Mouse (Mus musculus): Measurements from ENCODE around the gene Syne2.
A peak's percentile ranks its signal among the peaks of the same experiment; 100 is the strongest.

Gene Syne2

GRCm38 (mm10) chr12:75829616-75830015 is 11.7 kb downstream of the Syne2 start:
- DNase-seq (ENCODE audit: low spot score): no peak

GRCm38 (mm10) chr12:75833149-75833959 is 15.4 kb downstream of the Syne2 start:
- DNase-seq (ENCODE audit: low spot score): no peak

- no peak for DNase-seq (ENCODE audit: low spot score)
Measured at GRCm38 (mm10) chr12:75833960-75834729, 16.2 kb downstream of the Syne2 start.

GRCm38 (mm10) chr12:75836524-75836962 is 18.6 kb downstream of the Syne2 start:
- no peak for DNase-seq (ENCODE audit: low spot score)

- DNase-seq (ENCODE audit: low spot score): no peak
Measured at GRCm38 (mm10) chr12:75837462-75837861, 19.5 kb downstream of the Syne2 start.

- no peak for DNase-seq (ENCODE audit: low spot score)
Measured at GRCm38 (mm10) chr12:75839083-75839736, 21.3 kb downstream of the Syne2 start.

- DNase-seq (ENCODE audit: low spot score): no peak
Measured at GRCm38 (mm10) chr12:75841183-75841582, 23.2 kb downstream of the Syne2 start.

GRCm38 (mm10) chr12:75844311-75844710 is 26.4 kb downstream of the Syne2 start:
- DNase-seq (ENCODE audit: low spot score): no peak

GRCm38 (mm10) chr12:75845070-75845469 is 27.1 kb downstream of the Syne2 start:
- DNase-seq (ENCODE audit: low spot score): no peak

GRCm38 (mm10) chr12:75846513-75846912 is 28.6 kb downstream of the Syne2 start:
- DNase-seq (ENCODE audit: low spot score): no peak

- DNase-seq (ENCODE audit: low spot score): no peak
Measured at GRCm38 (mm10) chr12:75850205-75850604, 32.3 kb downstream of the Syne2 start.

GRCm38 (mm10) chr12:75851481-75851880 is 33.5 kb downstream of the Syne2 start:
- no peak for DNase-seq (ENCODE audit: low spot score)

GRCm38 (mm10) chr12:75852384-75852783 is 34.5 kb downstream of the Syne2 start:
- DNase-seq (ENCODE audit: low spot score): no peak

GRCm38 (mm10) chr12:75853559-75853958 is 35.6 kb downstream of the Syne2 start:
- peak; percentile 2 for DNase-seq (ENCODE audit: low spot score)

- DNase-seq (ENCODE audit: low spot score): no peak
Measured at GRCm38 (mm10) chr12:75855051-75855453, 37.1 kb downstream of the Syne2 start.

- no peak for DNase-seq (ENCODE audit: low spot score)
Measured at GRCm38 (mm10) chr12:75855621-75856020, 37.7 kb downstream of the Syne2 start.

- no peak for DNase-seq (ENCODE audit: low spot score)
Measured at GRCm38 (mm10) chr12:75856096-75856868, 38.3 kb downstream of the Syne2 start.

GRCm38 (mm10) chr12:75859936-75860335 is 42.0 kb downstream of the Syne2 start:
- DNase-seq (ENCODE audit: low spot score): no peak

- DNase-seq (ENCODE audit: low spot score): no peak
Measured at GRCm38 (mm10) chr12:75860843-75861242, 42.9 kb downstream of the Syne2 start.

- DNase-seq (ENCODE audit: low spot score): no peak
Measured at GRCm38 (mm10) chr12:75865166-75865565, 47.2 kb downstream of the Syne2 start.

- no peak for DNase-seq (ENCODE audit: low spot score)
Measured at GRCm38 (mm10) chr12:75866419-75867373, 48.8 kb downstream of the Syne2 start.

Measured in left cerebral cortex, adult 11 months (tissue).